Mouse (Mus musculus): ENCODE data around the gene Upf1. TPM values are rescaled to one million over a fixed set of nuclear protein-coding genes. Genes with fewer than 3 reads are reported as not detected.

Gene Upf1
- polyA plus RNA-seq, 1 experiment from 2014 or later, result 10.5 TPM

DNA sequence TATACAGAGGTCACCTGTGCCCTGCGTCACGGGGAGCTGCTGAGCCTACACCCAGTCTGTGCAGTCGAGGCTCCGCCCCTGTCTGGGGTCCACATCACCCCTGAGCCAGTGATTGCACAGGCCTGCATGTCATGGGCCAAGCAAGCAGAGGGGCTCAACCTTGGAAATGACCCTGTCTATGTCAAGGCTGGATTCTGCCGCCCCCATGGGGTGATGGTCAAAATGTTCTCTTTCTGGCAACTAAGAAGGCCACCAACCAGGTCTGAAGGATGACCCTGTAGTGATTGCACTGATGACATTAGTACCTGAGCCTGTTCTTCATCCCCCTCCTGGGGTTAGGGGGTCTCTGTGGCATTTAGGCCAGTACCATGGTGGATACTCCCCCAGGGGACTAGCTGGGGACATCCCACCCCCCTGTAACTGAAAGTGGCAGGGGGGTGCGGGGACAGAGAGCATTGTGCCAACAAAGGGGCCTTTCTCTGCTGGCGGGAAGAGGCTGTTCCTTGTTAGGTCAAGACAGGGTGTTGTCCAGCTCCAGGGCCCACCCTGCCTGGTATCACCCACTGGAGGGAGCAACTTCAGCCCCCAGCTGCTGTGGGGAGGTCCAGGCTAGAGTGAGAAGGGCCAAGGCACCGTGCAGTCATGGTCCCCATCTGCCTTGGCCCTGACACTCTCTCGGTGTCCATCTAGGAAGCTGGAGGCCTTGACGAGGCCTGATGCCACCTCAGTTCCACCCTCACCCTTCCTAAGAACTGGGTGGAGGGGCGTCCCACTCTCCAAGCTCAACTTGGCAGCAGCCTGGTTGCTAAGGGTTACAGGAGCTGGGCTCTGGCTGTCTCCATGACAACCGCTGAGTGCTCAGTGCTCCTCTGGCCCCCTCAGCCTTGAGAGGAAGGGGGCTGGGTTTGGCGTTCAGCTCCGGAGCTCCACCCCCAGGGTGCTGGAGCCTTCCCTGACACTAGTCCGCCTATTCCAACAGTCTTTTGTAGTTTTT is 36.3 kb downstream of the Upf1 start:
- peak; percentile 79 for ATAC-seq (ENCODE audit: low read depth)
- no peak overlapping the region; the same call in 1 of the 2 replicates for H3K9ac ChIP-seq (ENCODE audit: low read length)
- H3K27me3 ChIP-seq (ENCODE audit: control insufficient read depth, insufficient read depth, low read depth, low read length), result no peaks in the 10 kb centered on the region
- no peaks in the 10 kb centered on the region for H3K9me3 ChIP-seq (ENCODE audit: control insufficient read depth, low read length)
- peaks cover 6% of the 10 kb centered on the region; the same call in 1 of the 2 replicates for H3K36me3 ChIP-seq (ENCODE audit: control insufficient read depth, insufficient read depth, low read length)
- H3K27ac ChIP-seq (ENCODE audit: low read length), result no peak overlapping the region
- H3K4me2 ChIP-seq (ENCODE audit: low read depth, low read length), result peak overlapping the region; percentile 85
- H3K4me3 ChIP-seq (ENCODE audit: low read length), result peak overlapping the region; percentile 60
- peaks cover 23% of the 10 kb centered on the region for H3K4me1 ChIP-seq (replicated peaks; ENCODE audit: control insufficient read depth, insufficient read depth, low read length)
- 12% methylated on average over 15 of the region's 15 CpGs for WGBS

DNA sequence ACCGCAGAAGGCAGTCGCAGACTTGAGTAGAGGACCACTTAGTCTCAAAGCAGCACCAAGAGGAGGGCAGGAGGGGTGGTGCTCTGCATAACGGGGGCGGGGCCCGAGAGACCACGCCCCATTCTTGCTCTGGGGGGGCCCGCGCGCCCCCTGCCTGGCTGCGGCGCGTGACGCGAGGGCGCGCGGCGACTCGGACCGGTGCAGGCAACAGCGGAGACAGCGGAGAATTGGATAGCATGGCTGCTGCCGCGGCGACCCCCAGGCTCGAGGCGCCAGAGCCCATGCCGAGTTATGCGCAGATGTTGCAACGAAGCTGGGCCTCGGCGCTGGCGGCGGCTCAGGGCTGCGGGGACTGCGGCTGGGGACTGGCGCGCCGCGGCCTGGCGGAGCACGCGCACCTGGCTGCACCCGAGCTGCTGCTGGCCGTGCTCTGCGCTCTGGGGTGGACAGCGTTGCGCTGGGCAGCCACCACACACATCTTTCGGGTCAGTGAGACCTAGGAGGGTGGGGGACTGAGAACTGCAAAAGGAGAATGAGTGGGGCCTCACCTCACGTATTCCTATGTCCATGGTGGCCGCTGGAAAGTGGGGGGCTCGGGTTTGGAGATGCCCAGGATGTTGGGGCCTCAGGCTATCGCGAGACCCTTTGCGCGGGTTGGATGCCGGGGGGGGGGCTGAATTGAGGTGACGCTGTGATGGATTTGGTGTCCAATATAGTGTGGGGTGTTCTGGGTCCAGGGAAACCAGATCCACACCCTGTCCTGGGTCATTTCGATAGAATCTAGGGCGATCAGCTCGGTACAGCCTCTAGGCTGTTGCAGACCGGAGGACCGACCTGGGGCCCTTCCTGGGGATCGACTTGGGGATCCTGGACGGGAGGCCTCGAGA is 37.2 kb downstream of the Upf1 start, which contains the start of gene Cers1:
Cers1 (plus strand) TSS at position 152 of the 887 bp plus-strand sequence.
- H3K27ac ChIP-seq (ENCODE audit: low read length), result no peak within 1 kb of the TSS
- H3K36me3 ChIP-seq (ENCODE audit: control insufficient read depth, insufficient read depth, low read length), result peaks cover 12% of the 10 kb centered on the region
- peak within 1 kb of the TSS; percentile 60 for H3K9ac ChIP-seq (ENCODE audit: low read length)
- peak within 1 kb of the TSS; percentile 85 for H3K4me2 ChIP-seq (ENCODE audit: low read depth, low read length)
- H3K27me3 ChIP-seq (ENCODE audit: control insufficient read depth, insufficient read depth, low read depth, low read length), result no peaks in the 10 kb centered on the region
- no peaks in the 10 kb centered on the region for H3K9me3 ChIP-seq (ENCODE audit: control insufficient read depth, low read length)
- WGBS, result 1% methylated on average over 65 of the region's 66 CpGs
- peaks cover 23% of the 10 kb centered on the region for H3K4me1 ChIP-seq (replicated peaks; ENCODE audit: control insufficient read depth, insufficient read depth, low read length)
- peak; percentile 81 for ATAC-seq (ENCODE audit: low read depth)
- H3K4me3 ChIP-seq (ENCODE audit: low read length), result peak within 1 kb of the TSS; percentile 60

DNA sequence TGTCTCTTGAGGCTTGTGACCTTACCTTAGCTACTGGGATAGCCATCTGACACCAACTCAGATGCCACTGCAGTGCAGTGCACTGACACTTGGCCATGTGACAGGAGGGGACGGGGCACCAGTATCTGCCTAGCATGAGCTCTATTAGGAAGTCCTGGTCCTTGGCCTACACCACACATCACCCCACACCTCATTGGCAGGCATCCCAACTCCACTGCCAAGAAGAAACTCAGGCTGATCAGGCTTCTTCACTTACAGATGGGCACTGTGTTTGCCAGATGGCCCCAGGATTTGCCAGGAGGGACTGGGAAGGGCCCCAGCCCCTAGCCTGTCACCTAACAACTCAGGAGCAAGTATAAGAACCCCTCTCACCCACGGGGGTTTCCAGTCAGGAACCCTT is 39.7 kb downstream of the Upf1 start:
- WGBS, result 58% methylated on average over 2 of the region's 2 CpGs
- peaks cover 21% of the 10 kb centered on the region for H3K36me3 ChIP-seq (ENCODE audit: control insufficient read depth, insufficient read depth, low read length)

DNA sequence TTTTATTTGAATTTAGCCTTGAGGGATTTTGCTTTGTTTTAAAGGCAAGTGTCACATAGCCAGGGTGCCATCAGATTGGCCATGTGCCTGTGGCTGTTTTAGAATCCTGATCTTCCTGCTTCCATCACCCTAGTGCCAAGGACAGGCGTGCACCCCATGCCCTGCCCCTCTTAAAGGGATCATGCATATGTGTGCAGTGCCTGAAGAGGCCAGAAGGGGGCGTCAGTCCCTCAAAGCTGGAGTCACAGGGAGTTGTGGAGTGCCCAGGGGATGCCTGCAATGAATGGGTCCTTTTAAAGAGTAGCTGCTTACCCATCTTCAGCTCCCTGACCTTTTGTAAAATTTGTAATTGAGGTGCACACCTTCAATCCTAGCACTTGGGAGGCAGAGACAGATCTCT is 43.8 kb downstream of the Upf1 start:
- Histone ChIP-seq H3K36me3 (ENCODE audit: control insufficient read depth, insufficient read depth, low read length) (peaks cover 44% of the 10 kb centered on the region), H3K4me3 (ENCODE audit: low read length) (no peak overlapping the region), H3K27me3 (ENCODE audit: control insufficient read depth, insufficient read depth, low read depth, low read length) (no peaks in the 10 kb centered on the region), H3K27ac (ENCODE audit: low read length) (no peak overlapping the region), H3K9ac (ENCODE audit: low read length) (no peak overlapping the region), H3K4me2 (ENCODE audit: low read depth, low read length) (no peak overlapping the region), H3K9me3 (ENCODE audit: control insufficient read depth, low read length) (no peaks in the 10 kb centered on the region), H3K4me1 (replicated peaks; ENCODE audit: control insufficient read depth, insufficient read depth, low read length) (no peaks in the 10 kb centered on the region)
- no peak for ATAC-seq (ENCODE audit: low read depth)
- 20% methylated on average over 2 of the region's 2 CpGs for WGBS

More for the DNA sequence above, 39.7 kb downstream of the Upf1 start:
- Histone ChIP-seq H3K27ac (ENCODE audit: low read length) (no peak overlapping the region), H3K4me1 (replicated peaks; ENCODE audit: control insufficient read depth, insufficient read depth, low read length) (peaks cover 23% of the 10 kb centered on the region), H3K4me3 (ENCODE audit: low read length) (no peak overlapping the region), H3K27me3 (ENCODE audit: control insufficient read depth, insufficient read depth, low read depth, low read length) (no peaks in the 10 kb centered on the region), H3K9ac (ENCODE audit: low read length) (no peak overlapping the region), H3K4me2 (ENCODE audit: low read depth, low read length) (no peak overlapping the region), H3K9me3 (ENCODE audit: control insufficient read depth, low read length) (no peaks in the 10 kb centered on the region)
- no peak for ATAC-seq (ENCODE audit: low read depth)

DNA sequence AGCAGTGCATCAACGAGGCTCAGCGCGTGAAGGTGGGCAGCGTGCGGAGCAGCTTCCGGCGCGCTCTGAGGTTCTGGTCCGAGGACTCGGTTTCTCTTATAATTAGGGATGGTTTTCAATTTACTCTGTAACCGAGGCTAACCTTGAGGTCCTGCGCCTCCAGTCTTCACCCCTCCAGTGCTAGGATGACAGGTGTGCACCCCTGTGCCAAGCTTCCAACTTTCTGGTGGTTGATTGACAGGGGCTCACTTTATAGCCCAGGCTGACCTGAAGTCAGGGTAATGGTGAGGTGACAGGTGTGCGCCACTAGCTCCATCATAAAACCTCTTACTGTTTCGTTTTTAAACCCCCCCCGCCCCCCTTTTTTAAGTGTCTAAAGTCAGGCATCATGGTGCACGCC is 50.2 kb downstream of the Upf1 start:
- peak overlapping the region; percentile 77 for H3K4me2 ChIP-seq (ENCODE audit: low read depth, low read length)
- peak overlapping the region; percentile 76 for H3K27ac ChIP-seq (ENCODE audit: low read length)
- H3K27me3 ChIP-seq (ENCODE audit: control insufficient read depth, insufficient read depth, low read depth, low read length), result no peaks in the 10 kb centered on the region
- H3K4me3 ChIP-seq (ENCODE audit: low read length), result peak overlapping the region; percentile 79
- 3% methylated on average over 16 of the region's 16 CpGs for whole genome bisulfite sequencing
- peak overlapping the region; percentile 83 for H3K9ac ChIP-seq (ENCODE audit: low read length)
- H3K36me3 ChIP-seq (ENCODE audit: control insufficient read depth, insufficient read depth, low read length), result peaks cover 23% of the 10 kb centered on the region
- peak; percentile 21; the same call in 1 of the 2 replicates for ATAC-seq (ENCODE audit: low read depth)
- no peaks in the 10 kb centered on the region for H3K9me3 ChIP-seq (ENCODE audit: control insufficient read depth, low read length)
- H3K4me1 ChIP-seq (replicated peaks; ENCODE audit: control insufficient read depth, insufficient read depth, low read length), result peaks cover 15% of the 10 kb centered on the region

- Histone ChIP-seq H3K4me2 (ENCODE audit: low read depth, low read length) (peak within 1 kb of the TSS; percentile 77), H3K27ac (ENCODE audit: low read length) (peak within 1 kb of the TSS; percentile 76), H3K9ac (ENCODE audit: low read length) (peak within 1 kb of the TSS; percentile 83), H3K4me1 (replicated peaks; ENCODE audit: control insufficient read depth, insufficient read depth, low read length) (peaks cover 15% of the 10 kb centered on the region), H3K4me3 (ENCODE audit: low read length) (peak within 1 kb of the TSS; percentile 79), H3K36me3 (ENCODE audit: control insufficient read depth, insufficient read depth, low read length) (peaks cover 24% of the 10 kb centered on the region), H3K27me3 (ENCODE audit: control insufficient read depth, insufficient read depth, low read depth, low read length) (no peaks in the 10 kb centered on the region), H3K9me3 (ENCODE audit: control insufficient read depth, low read length) (no peaks in the 10 kb centered on the region)
- WGBS, result under 1% methylated on average over 40 of the region's 40 CpGs
- peak; percentile 93 for ATAC-seq (ENCODE audit: low read depth)
Observed at GRCm38 (mm10) chr8:70302358-70302890, 50.7 kb downstream of the Upf1 start, which contains the start of the genes Ddx49 and Cope. Ddx49 (minus strand) TSS chr8:70302489. Cope (plus strand) TSS chr8:70302518.

GRCm38 (mm10) chr8:70300881-70301280 is 52.2 kb downstream of the Upf1 start:
- Histone ChIP-seq H3K9ac (ENCODE audit: low read length) (no peak overlapping the region), H3K27ac (ENCODE audit: low read length) (no peak overlapping the region), H3K4me3 (ENCODE audit: low read length) (no peak overlapping the region), H3K4me1 (replicated peaks; ENCODE audit: control insufficient read depth, insufficient read depth, low read length) (peaks cover 15% of the 10 kb centered on the region), H3K36me3 (ENCODE audit: control insufficient read depth, insufficient read depth, low read length) (peaks cover 17% of the 10 kb centered on the region), H3K4me2 (ENCODE audit: low read depth, low read length) (no peak overlapping the region), H3K27me3 (ENCODE audit: control insufficient read depth, insufficient read depth, low read depth, low read length) (no peaks in the 10 kb centered on the region), H3K9me3 (ENCODE audit: control insufficient read depth, low read length) (no peaks in the 10 kb centered on the region)
- ATAC-seq (ENCODE audit: low read depth), result no peak
- WGBS, result 69% methylated on average over 3 of the region's 3 CpGs

- 21% methylated on average over 5 of the region's 5 CpGs for WGBS
- H3K27ac ChIP-seq (ENCODE audit: low read length), result peak overlapping the region; percentile 86
- no peak overlapping the region for H3K4me2 ChIP-seq (ENCODE audit: low read depth, low read length)
- peaks cover 23% of the 10 kb centered on the region for H3K4me1 ChIP-seq (replicated peaks; ENCODE audit: control insufficient read depth, insufficient read depth, low read length)
- peak; percentile 92 for ATAC-seq (ENCODE audit: low read depth)
- H3K27me3 ChIP-seq (ENCODE audit: control insufficient read depth, insufficient read depth, low read depth, low read length), result no peaks in the 10 kb centered on the region
- H3K9ac ChIP-seq (ENCODE audit: low read length), result no peak overlapping the region
- H3K36me3 ChIP-seq (ENCODE audit: control insufficient read depth, insufficient read depth, low read length), result peaks cover 31% of the 10 kb centered on the region
- H3K4me3 ChIP-seq (ENCODE audit: low read length), result no peak overlapping the region
- no peaks in the 10 kb centered on the region for H3K9me3 ChIP-seq (ENCODE audit: control insufficient read depth, low read length)
Observed at GRCm38 (mm10) chr8:70293988-70294405, 59.1 kb downstream of the Upf1 start.
